Mouse (Mus musculus) left cerebral cortex, postnatal 10 days (tissue): ENCODE measurements around the gene Rgs7bp. TPM values are rescaled to one million over a fixed set of nuclear protein-coding genes. Genes with fewer than 3 reads are reported as not detected.

Source experiments
- total RNA-seq, 2 experiments: library from RNA; stranded (reverse); gene quantifications; 2 replicates each; pipeline ENCODE4 v1.2.3; 2021

Rgs7bp gene
- total RNA-seq, 2 experiments from 2014 or later = 100 to 101 TPM

Other genes starting within 250 kb of the Rgs7bp start
- 10 to 100 TPM; 18.4 to 18.6 TPM for gene Cwc27, start 237.8 kb downstream of the Rgs7bp start, total RNA-seq
- gene Shisal2b, start 191.0 kb downstream of the Rgs7bp start, total RNA-seq = 1 to 10 TPM; 1.1 to 1.3 TPM
- gene 4933425L06Rik, start 27.2 kb upstream of the Rgs7bp start, total RNA-seq = not detected
- 10 to 100 TPM; 27.2 to 28.2 TPM for gene Rnf180, start 239.9 kb upstream of the Rgs7bp start, total RNA-seq